Mouse (Mus musculus): ENCODE measurements around the gene Ptbp3. TPM values are rescaled to one million over a fixed set of nuclear protein-coding genes. Genes with fewer than 3 reads are reported as not detected.

Ptbp3 gene
- polyA plus RNA-seq, 1 experiment from 2014 or later = 25.6 TPM

- Histone ChIP-seq H3K36me3 (replicated peaks; ENCODE audit: control insufficient read depth, insufficient read depth) (no peaks in the 10 kb centered on the region), H3K4me2 (replicated peaks) (no peak overlapping the region), H3K9me3 (ENCODE audit: control insufficient read depth, low read length) (no peaks in the 10 kb centered on the region), H3K27ac (no peak overlapping the region), H3K4me3 (replicated peaks; ENCODE audit: low read length) (no peak overlapping the region), H3K9ac (no peak overlapping the region), H3K4me1 (replicated peaks; ENCODE audit: control insufficient read depth, insufficient read depth, low read length) (no peaks in the 10 kb centered on the region), H3K27me3 (ENCODE audit: control insufficient read depth, insufficient read depth, low read length) (no peaks in the 10 kb centered on the region)
- DNase-seq (ENCODE audit: low spot score) (no peak), ATAC-seq (ENCODE audit: low FRiP score) (no peak)
- WGBS = 90% methylated on average over 8 of the region's 8 CpGs
Measured at GRCm38 (mm10) chr4:59452503-59452933, 96.6 kb downstream of the Ptbp3 start.

GRCm38 (mm10) chr4:59450906-59451305, 98.3 kb downstream of the Ptbp3 start:
- no peaks in the 10 kb centered on the region for H3K4me1 ChIP-seq (replicated peaks; ENCODE audit: control insufficient read depth, insufficient read depth, low read length)
- no peak for DNase-seq (ENCODE audit: low spot score)
- no peaks in the 10 kb centered on the region for H3K36me3 ChIP-seq (replicated peaks; ENCODE audit: control insufficient read depth, insufficient read depth)
- WGBS = 94% methylated on average over 3 of the region's 3 CpGs
- H3K4me3 ChIP-seq (replicated peaks; ENCODE audit: low read length) = no peak overlapping the region
- no peak overlapping the region for H3K4me2 ChIP-seq (replicated peaks)
- ATAC-seq (ENCODE audit: low FRiP score) = no peak
- no peak overlapping the region for H3K27ac ChIP-seq
- H3K27me3 ChIP-seq (ENCODE audit: control insufficient read depth, insufficient read depth, low read length) = no peaks in the 10 kb centered on the region
- no peaks in the 10 kb centered on the region for H3K9me3 ChIP-seq (ENCODE audit: control insufficient read depth, low read length)
- H3K9ac ChIP-seq = no peak overlapping the region

- Histone ChIP-seq H3K9me3 (ENCODE audit: control insufficient read depth, low read length) (no peaks in the 10 kb centered on the region), H3K27ac (no peak overlapping the region), H3K9ac (no peak overlapping the region), H3K36me3 (replicated peaks; ENCODE audit: control insufficient read depth, insufficient read depth) (no peaks in the 10 kb centered on the region), H3K27me3 (ENCODE audit: control insufficient read depth, insufficient read depth, low read length) (no peaks in the 10 kb centered on the region), H3K4me1 (replicated peaks; ENCODE audit: control insufficient read depth, insufficient read depth, low read length) (no peaks in the 10 kb centered on the region), H3K4me2 (replicated peaks) (no peak overlapping the region), H3K4me3 (replicated peaks; ENCODE audit: low read length) (no peak overlapping the region)
- ATAC-seq (ENCODE audit: low FRiP score) (no peak), DNase-seq (ENCODE audit: low spot score) (no peak)
- 87% methylated on average over 6 of the region's 6 CpGs for WGBS
Measured at GRCm38 (mm10) chr4:59450234-59450854, 98.8 kb downstream of the Ptbp3 start.

GRCm38 (mm10) chr4:59447296-59447695, 101.9 kb downstream of the Ptbp3 start:
- Histone ChIP-seq H3K4me1 (replicated peaks; ENCODE audit: control insufficient read depth, insufficient read depth, low read length) (no peaks in the 10 kb centered on the region), H3K4me2 (replicated peaks) (no peak overlapping the region), H3K4me3 (replicated peaks; ENCODE audit: low read length) (no peak overlapping the region), H3K27me3 (ENCODE audit: control insufficient read depth, insufficient read depth, low read length) (no peaks in the 10 kb centered on the region), H3K36me3 (replicated peaks; ENCODE audit: control insufficient read depth, insufficient read depth) (no peaks in the 10 kb centered on the region), H3K9ac (no peak overlapping the region), H3K9me3 (ENCODE audit: control insufficient read depth, low read length) (no peaks in the 10 kb centered on the region), H3K27ac (no peak overlapping the region)
- 74% methylated on average over 1 of the region's 1 CpGs for WGBS
- DNase-seq (ENCODE audit: low spot score) = no peak
- no peak for ATAC-seq (ENCODE audit: low FRiP score)

GRCm38 (mm10) chr4:59445516-59445915, 103.6 kb downstream of the Ptbp3 start:
- no peaks in the 10 kb centered on the region for H3K27me3 ChIP-seq (ENCODE audit: control insufficient read depth, insufficient read depth, low read length)
- H3K9me3 ChIP-seq (ENCODE audit: control insufficient read depth, low read length) = no peaks in the 10 kb centered on the region
- H3K4me1 ChIP-seq (replicated peaks; ENCODE audit: control insufficient read depth, insufficient read depth, low read length) = no peaks in the 10 kb centered on the region
- ATAC-seq (ENCODE audit: low FRiP score) (no peak), DNase-seq (ENCODE audit: low spot score) (no peak)
- no peak overlapping the region for H3K9ac ChIP-seq
- H3K27ac ChIP-seq = no peak overlapping the region
- 87% methylated on average over 6 of the region's 6 CpGs for WGBS
- H3K4me2 ChIP-seq (replicated peaks) = no peak overlapping the region
- H3K4me3 ChIP-seq (replicated peaks; ENCODE audit: low read length) = no peak overlapping the region
- no peaks in the 10 kb centered on the region for H3K36me3 ChIP-seq (replicated peaks; ENCODE audit: control insufficient read depth, insufficient read depth)

GRCm38 (mm10) chr4:59444994-59445393, 104.2 kb downstream of the Ptbp3 start:
- H3K27me3 ChIP-seq (ENCODE audit: control insufficient read depth, insufficient read depth, low read length) = no peaks in the 10 kb centered on the region
- H3K4me3 ChIP-seq (replicated peaks; ENCODE audit: low read length) = no peak overlapping the region
- no peak overlapping the region for H3K9ac ChIP-seq
- 93% methylated on average over 3 of the region's 3 CpGs for WGBS
- H3K27ac ChIP-seq = no peak overlapping the region
- DNase-seq (ENCODE audit: low spot score) (no peak), ATAC-seq (ENCODE audit: low FRiP score) (no peak)
- no peaks in the 10 kb centered on the region for H3K9me3 ChIP-seq (ENCODE audit: control insufficient read depth, low read length)
- no peak overlapping the region for H3K4me2 ChIP-seq (replicated peaks)
- H3K4me1 ChIP-seq (replicated peaks; ENCODE audit: control insufficient read depth, insufficient read depth, low read length) = no peaks in the 10 kb centered on the region
- no peaks in the 10 kb centered on the region for H3K36me3 ChIP-seq (replicated peaks; ENCODE audit: control insufficient read depth, insufficient read depth)

- no peak for ATAC-seq (ENCODE audit: low FRiP score)
- Histone ChIP-seq H3K4me3 (replicated peaks; ENCODE audit: low read length) (no peak overlapping the region), H3K4me2 (replicated peaks) (no peak overlapping the region), H3K9ac (no peak overlapping the region), H3K4me1 (replicated peaks; ENCODE audit: control insufficient read depth, insufficient read depth, low read length) (no peaks in the 10 kb centered on the region), H3K9me3 (ENCODE audit: control insufficient read depth, low read length) (no peaks in the 10 kb centered on the region), H3K36me3 (replicated peaks; ENCODE audit: control insufficient read depth, insufficient read depth) (no peaks in the 10 kb centered on the region), H3K27ac (no peak overlapping the region), H3K27me3 (ENCODE audit: control insufficient read depth, insufficient read depth, low read length) (0 out of 2 replicates have a peak, but pooled peaks cover 3% of the 10 kb centered on the region)
- WGBS = 74% methylated on average over 4 of the region's 4 CpGs
- DNase-seq (ENCODE audit: low spot score) = no peak
Measured at GRCm38 (mm10) chr4:59444085-59444484, 105.1 kb downstream of the Ptbp3 start.

- H3K36me3 ChIP-seq (replicated peaks; ENCODE audit: control insufficient read depth, insufficient read depth) = no peaks in the 10 kb centered on the region
- 100% methylated on average over 1 of the region's 1 CpGs for WGBS
- peaks cover 11% of the 10 kb centered on the region; the same call in 1 of the 2 replicates for H3K27me3 ChIP-seq (ENCODE audit: control insufficient read depth, insufficient read depth, low read length)
- ATAC-seq (ENCODE audit: low FRiP score) = no peak
- no peak overlapping the region for H3K4me2 ChIP-seq (replicated peaks)
- H3K27ac ChIP-seq = no peak overlapping the region
- H3K9me3 ChIP-seq (ENCODE audit: control insufficient read depth, low read length) = no peaks in the 10 kb centered on the region
- H3K4me3 ChIP-seq (replicated peaks; ENCODE audit: low read length) = no peak overlapping the region
- 0 out of 2 replicates have a peak, but pooled peaks cover 5% of the 10 kb centered on the region for H3K4me1 ChIP-seq (replicated peaks; ENCODE audit: control insufficient read depth, insufficient read depth, low read length)
- H3K9ac ChIP-seq = no peak overlapping the region
- no peak for DNase-seq (ENCODE audit: low spot score)
Measured at GRCm38 (mm10) chr4:59441265-59441664, 107.9 kb downstream of the Ptbp3 start.

GRCm38 (mm10) chr4:59439960-59440359, 109.2 kb downstream of the Ptbp3 start:
- Histone ChIP-seq H3K27ac (no peak overlapping the region), H3K27me3 (ENCODE audit: control insufficient read depth, insufficient read depth, low read length) (peaks cover 12% of the 10 kb centered on the region; the same call in 1 of the 2 replicates), H3K9me3 (ENCODE audit: control insufficient read depth, low read length) (no peaks in the 10 kb centered on the region), H3K36me3 (replicated peaks; ENCODE audit: control insufficient read depth, insufficient read depth) (no peaks in the 10 kb centered on the region), H3K4me3 (replicated peaks; ENCODE audit: low read length) (no peak overlapping the region), H3K4me1 (replicated peaks; ENCODE audit: control insufficient read depth, insufficient read depth, low read length) (0 out of 2 replicates have a peak, but pooled peaks cover 5% of the 10 kb centered on the region), H3K9ac (no peak overlapping the region), H3K4me2 (replicated peaks) (no peak overlapping the region)
- ATAC-seq (ENCODE audit: low FRiP score) (no peak), DNase-seq (ENCODE audit: low spot score) (no peak)
- WGBS = 38% methylated on average over 2 of the region's 2 CpGs

GRCm38 (mm10) chr4:59439041-59439440, 110.1 kb downstream of the Ptbp3 start:
- ATAC-seq (ENCODE audit: low FRiP score) (no peak), DNase-seq (ENCODE audit: low spot score) (no peak)
- Histone ChIP-seq H3K9me3 (ENCODE audit: control insufficient read depth, low read length) (no peaks in the 10 kb centered on the region), H3K27me3 (ENCODE audit: control insufficient read depth, insufficient read depth, low read length) (peaks cover 12% of the 10 kb centered on the region; the same call in 1 of the 2 replicates), H3K4me1 (replicated peaks; ENCODE audit: control insufficient read depth, insufficient read depth, low read length) (0 out of 2 replicates have a peak, but pooled peaks cover 5% of the 10 kb centered on the region), H3K4me2 (replicated peaks) (no peak overlapping the region), H3K9ac (no peak overlapping the region), H3K4me3 (replicated peaks; ENCODE audit: low read length) (no peak overlapping the region), H3K27ac (no peak overlapping the region), H3K36me3 (replicated peaks; ENCODE audit: control insufficient read depth, insufficient read depth) (no peaks in the 10 kb centered on the region)
- WGBS = 24% methylated on average over 5 of the region's 5 CpGs

All from hindbrain, embryonic 14.5 days (tissue).